Mouse (Mus musculus) hindbrain, embryonic 14.5 days (tissue): Measurements from ENCODE around the gene Gm42906. TPM values are rescaled to one million over a fixed set of nuclear protein-coding genes. Genes with fewer than 3 reads are reported as not detected.

Source experiments
- ATAC-seq: fragments of 200-750 bp; cut with Nextera tagmentation; 2 replicates; pipeline ENCODE4 v1.8.0; 2017; ENCODE audit warnings: moderate number of reproducible peaks, mild to moderate bottlenecking, moderate TSS enrichment, moderate library complexity; ENCODE audit not compliant: low FRiP score
- DNase-seq: peaks from one replicate; pipeline ENCODE4 v3.0.0-alpha.2; 2015; ENCODE audit warnings: low spot score
- H3K27ac ChIP-seq: fragments of 300-500 bp; sonication (generic); 2 replicates; pipeline ENCODE4 v1.5.1; 2014; ENCODE audit warnings: mild to moderate bottlenecking, moderate library complexity
- H3K27me3 ChIP-seq: fragments of 300-500 bp; sonication (generic); 2 replicates; pipeline ENCODE4 v1.6.1; 2014; ENCODE audit warnings: mild to moderate bottlenecking, low read length, mixed read lengths; ENCODE audit not compliant: control insufficient read depth, insufficient read depth
- H3K36me3 ChIP-seq: fragments of 300-500 bp; sonication (generic); replicated peaks from 2 replicates; pipeline ENCODE4 v1.6.1; 2014; ENCODE audit not compliant: control insufficient read depth, insufficient read depth
- H3K4me1 ChIP-seq: fragments of 300-500 bp; sonication (generic); replicated peaks from 2 replicates; pipeline ENCODE4 v1.6.1; 2014; ENCODE audit warnings: antibody characterized with exemption, low read length, mixed read lengths; ENCODE audit not compliant: control insufficient read depth, insufficient read depth
- H3K4me2 ChIP-seq: fragments of 300-500 bp; sonication (generic); replicated peaks from 2 replicates; pipeline ENCODE4 v1.6.1; 2014; ENCODE audit warnings: mild to moderate bottlenecking, moderate library complexity
- H3K4me3 ChIP-seq: fragments of 300-500 bp; sonication (generic); replicated peaks from 2 replicates; pipeline ENCODE4 v1.5.1; 2014; ENCODE audit warnings: mild to moderate bottlenecking, low read length
- H3K9ac ChIP-seq: fragments of 300-500 bp; sonication (generic); 2 replicates; pipeline ENCODE4 v1.6.1; 2014
- H3K9me3 ChIP-seq: fragments of 300-500 bp; sonication (generic); 2 replicates; pipeline ENCODE4 v1.6.1; 2016; ENCODE audit warnings: low read length; ENCODE audit not compliant: control insufficient read depth
- WGBS: fragments of 180-500 bp; shearing (Covaris S2); extraction: QIAGEN DNeasy Blood & Tissue Kit; methylation state at CpG from one replicate; pipeline ENCODE4 v1.1.7; 2014; 5-methylcytosine and 5-hydroxymethylcytosine counted together
- polyA plus RNA-seq: library from polyadenylated mRNA; unstranded; fragments of >200 nt; fragmentation: Nextera tagmentation; extraction: Ambion mirVana; gene quantifications from 2 replicates; pipeline ENCODE4 v1.2.1, GENCODE M21; 2014

The Gm42906 gene
- polyA plus RNA-seq, 1 experiment from 2014 or later, result not detected

GRCm38 (mm10) chr5:151022939-151023338 lies 405.0 kb downstream of the Gm42906 start:
- H3K27ac ChIP-seq, result peak overlapping the region; percentile 65; the same call in 1 of the 2 replicates
- H3K4me3 ChIP-seq, result no peak overlapping the region
- H3K27me3 ChIP-seq, result no peaks in the 10 kb centered on the region
- no peak for ATAC-seq
- WGBS, result 19% methylated on average over 1 of the region's 1 CpGs
- peak overlapping the region; percentile 19; the same call in 1 of the 2 replicates for H3K4me2 ChIP-seq
- no peak overlapping the region for H3K9ac ChIP-seq
- H3K4me1 ChIP-seq, result peaks cover 26% of the 10 kb centered on the region
- no peaks in the 10 kb centered on the region for H3K36me3 ChIP-seq
- DNase-seq, result peak; percentile 34
- no peaks in the 10 kb centered on the region for H3K9me3 ChIP-seq

GRCm38 (mm10) chr5:151022026-151022425 lies 405.9 kb downstream of the Gm42906 start:
- Histone ChIP-seq H3K27ac (0 out of 2 replicates have a peak overlapping the region, but pooled peaks have one; percentile 65), H3K36me3 (no peaks in the 10 kb centered on the region), H3K4me2 (no peak overlapping the region), H3K9ac (no peak overlapping the region), H3K9me3 (no peaks in the 10 kb centered on the region), H3K4me1 (peaks cover 25% of the 10 kb centered on the region), H3K4me3 (no peak overlapping the region), H3K27me3 (no peaks in the 10 kb centered on the region)
- 86% methylated on average over 7 of the region's 7 CpGs for WGBS
- DNase-seq (no peak), ATAC-seq (no peak)

- no peaks in the 10 kb centered on the region for H3K9me3 ChIP-seq
- no peaks in the 10 kb centered on the region for H3K36me3 ChIP-seq
- H3K27me3 ChIP-seq, result no peaks in the 10 kb centered on the region
- H3K9ac ChIP-seq, result no peak overlapping the region
- DNase-seq (no peak), ATAC-seq (no peak)
- H3K27ac ChIP-seq, result peak overlapping the region; percentile 22; the same call in 1 of the 2 replicates
- peaks cover 25% of the 10 kb centered on the region for H3K4me1 ChIP-seq
- no peak overlapping the region for H3K4me3 ChIP-seq
- H3K4me2 ChIP-seq, result no peak overlapping the region
- 82% methylated on average over 14 of the region's 14 CpGs for WGBS
Observed at GRCm38 (mm10) chr5:151020831-151021230, 407.1 kb downstream of the Gm42906 start.

- ATAC-seq, result no peak
- no peaks in the 10 kb centered on the region for H3K9me3 ChIP-seq
- no peaks in the 10 kb centered on the region for H3K36me3 ChIP-seq
- peaks cover 25% of the 10 kb centered on the region for H3K4me1 ChIP-seq
- H3K9ac ChIP-seq, result no peak overlapping the region
- no peaks in the 10 kb centered on the region for H3K27me3 ChIP-seq
- DNase-seq, result no peak
- peak overlapping the region; percentile 22; the same call in 1 of the 2 replicates for H3K27ac ChIP-seq
- WGBS, result 69% methylated on average over 13 of the region's 13 CpGs
- no peak overlapping the region for H3K4me2 ChIP-seq
- no peak overlapping the region for H3K4me3 ChIP-seq
Observed at GRCm38 (mm10) chr5:151020031-151020820, 407.7 kb downstream of the Gm42906 start.

GRCm38 (mm10) chr5:151018959-151019358 lies 409.0 kb downstream of the Gm42906 start:
- no peak for DNase-seq
- no peak overlapping the region for H3K27ac ChIP-seq
- H3K9me3 ChIP-seq, result peaks cover 4% of the 10 kb centered on the region; the same call in 1 of the 2 replicates

GRCm38 (mm10) chr5:151018450-151018849 lies 409.5 kb downstream of the Gm42906 start:
- Histone ChIP-seq H3K36me3 (no peaks in the 10 kb centered on the region), H3K4me1 (peaks cover 20% of the 10 kb centered on the region), H3K4me3 (no peak overlapping the region), H3K9me3 (peaks cover 4% of the 10 kb centered on the region; the same call in 1 of the 2 replicates), H3K4me2 (no peak overlapping the region), H3K9ac (no peak overlapping the region), H3K27ac (no peak overlapping the region), H3K27me3 (no peaks in the 10 kb centered on the region)
- ATAC-seq (no peak), DNase-seq (no peak)
- 83% methylated on average over 5 of the region's 5 CpGs for WGBS

More at GRCm38 (mm10) chr5:151018959-151019358, 409.0 kb downstream of the Gm42906 start:
- 65% methylated on average over 5 of the region's 5 CpGs for WGBS
- Histone ChIP-seq H3K4me2 (no peak overlapping the region), H3K4me1 (peaks cover 25% of the 10 kb centered on the region), H3K36me3 (no peaks in the 10 kb centered on the region), H3K9ac (no peak overlapping the region), H3K27me3 (no peaks in the 10 kb centered on the region), H3K4me3 (no peak overlapping the region)
- no peak for ATAC-seq

Other genes with a start within 250 kb of the Gm42906 start
- gene Stard13, start 194.3 kb downstream of the Gm42906 start, polyA plus RNA-seq, result 6.0 and 7.1 TPM in 2 replicates
- gene Vmn2r18, start 177.9 kb upstream of the Gm42906 start, polyA plus RNA-seq, result 0.07 TPM in 1 of 2 replicates, not detected in the other
- 66.6 and 67.0 TPM in 2 replicates for gene Rfc3, start 223.1 kb upstream of the Gm42906 start, polyA plus RNA-seq